Mouse (Mus musculus) cerebellum, postnatal 25 days (tissue): Measurements from ENCODE around the gene Cd5.

Source experiments
- DNase-seq, 2 experiments: peaks; one replicate each; pipeline ENCODE4 v3.0.0; 2021; ENCODE audit warnings: mixed read lengths in 2 of 2

The Cd5 gene

DNA sequence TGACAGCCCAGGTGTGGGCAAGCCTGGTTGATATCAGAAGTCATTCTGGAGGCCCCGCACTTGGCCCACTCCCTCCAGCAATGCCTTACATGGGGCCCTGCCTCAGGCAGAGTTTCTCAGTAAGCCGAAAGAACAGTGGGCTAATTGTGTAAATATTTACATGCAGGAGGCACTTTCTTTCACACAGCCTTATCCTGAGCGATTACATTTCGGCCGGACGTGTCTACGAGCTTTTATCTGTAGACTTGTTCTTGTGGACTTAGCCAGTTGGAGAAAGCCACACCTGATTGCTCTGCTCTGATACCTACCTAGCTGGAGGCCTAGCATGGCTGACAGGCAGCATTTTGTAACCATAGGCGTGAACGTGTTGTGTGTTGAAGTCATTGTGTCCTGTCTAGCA lies 39.0 kb downstream of the Cd5 start:
- DNase-seq, result no peak

DNA sequence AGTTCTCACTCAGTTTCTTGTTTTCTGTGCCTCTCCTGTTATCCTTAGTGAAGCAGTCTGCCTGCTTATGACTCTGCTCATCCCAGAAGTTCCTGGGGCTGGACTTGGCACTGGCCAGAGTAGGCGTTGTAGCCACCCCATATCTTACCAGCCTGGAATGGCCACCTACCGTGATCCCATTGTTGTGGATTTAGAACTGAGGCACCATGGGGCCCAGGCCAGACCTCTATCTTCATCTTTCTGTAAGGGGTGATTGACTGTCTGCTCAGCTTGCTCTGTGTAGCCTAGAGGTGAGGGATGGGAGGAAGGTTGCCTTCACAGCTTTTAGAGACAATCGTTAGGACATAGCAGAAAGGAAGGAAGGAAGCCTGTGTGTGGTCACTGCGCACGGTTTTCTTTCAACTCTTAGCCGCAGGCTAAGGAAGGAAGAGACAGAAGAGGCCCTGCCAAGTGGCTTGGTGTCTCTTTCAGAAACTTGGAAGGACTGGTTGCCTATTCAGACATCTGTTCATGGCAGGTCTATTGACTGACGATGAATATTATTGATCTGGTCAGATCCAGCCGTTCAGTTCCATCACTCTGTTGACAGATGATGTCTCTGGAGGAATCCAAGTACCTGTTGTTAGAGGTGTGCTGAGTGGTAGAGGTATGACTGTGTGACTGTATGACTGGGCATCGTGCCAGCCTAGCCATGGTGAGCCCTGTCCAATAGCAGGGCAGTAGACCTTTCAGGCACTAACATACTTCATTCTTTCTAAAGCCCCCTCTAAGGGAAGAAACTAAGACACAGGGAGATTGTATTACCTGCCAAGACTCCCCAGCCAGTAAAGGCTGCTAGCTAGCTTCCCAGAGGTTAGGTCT lies 40.4 kb downstream of the Cd5 start:
- DNase-seq, result peak in 1 of 2 experiments; percentile 25

DNA sequence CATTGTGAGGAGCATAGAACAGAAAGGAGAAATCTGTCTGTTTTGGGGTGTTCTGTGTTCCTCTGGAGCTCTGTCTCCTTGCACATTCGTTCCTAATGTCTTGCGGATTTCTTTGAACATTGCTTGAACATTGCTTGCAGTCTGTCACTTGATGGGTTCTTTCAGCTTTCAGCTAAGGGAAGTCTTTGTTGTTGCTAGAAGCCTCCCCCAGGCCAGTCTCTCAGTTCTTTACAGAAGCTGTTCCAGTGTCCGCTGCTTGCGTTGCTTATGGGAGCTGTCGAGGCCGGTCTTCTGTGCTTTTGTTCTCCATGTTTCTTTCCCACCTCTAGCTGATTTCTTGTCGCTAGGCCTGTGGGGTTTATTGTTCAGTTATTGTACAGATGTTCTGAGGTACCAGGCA lies 43.0 kb downstream of the Cd5 start:
- DNase-seq, result no peak

DNA sequence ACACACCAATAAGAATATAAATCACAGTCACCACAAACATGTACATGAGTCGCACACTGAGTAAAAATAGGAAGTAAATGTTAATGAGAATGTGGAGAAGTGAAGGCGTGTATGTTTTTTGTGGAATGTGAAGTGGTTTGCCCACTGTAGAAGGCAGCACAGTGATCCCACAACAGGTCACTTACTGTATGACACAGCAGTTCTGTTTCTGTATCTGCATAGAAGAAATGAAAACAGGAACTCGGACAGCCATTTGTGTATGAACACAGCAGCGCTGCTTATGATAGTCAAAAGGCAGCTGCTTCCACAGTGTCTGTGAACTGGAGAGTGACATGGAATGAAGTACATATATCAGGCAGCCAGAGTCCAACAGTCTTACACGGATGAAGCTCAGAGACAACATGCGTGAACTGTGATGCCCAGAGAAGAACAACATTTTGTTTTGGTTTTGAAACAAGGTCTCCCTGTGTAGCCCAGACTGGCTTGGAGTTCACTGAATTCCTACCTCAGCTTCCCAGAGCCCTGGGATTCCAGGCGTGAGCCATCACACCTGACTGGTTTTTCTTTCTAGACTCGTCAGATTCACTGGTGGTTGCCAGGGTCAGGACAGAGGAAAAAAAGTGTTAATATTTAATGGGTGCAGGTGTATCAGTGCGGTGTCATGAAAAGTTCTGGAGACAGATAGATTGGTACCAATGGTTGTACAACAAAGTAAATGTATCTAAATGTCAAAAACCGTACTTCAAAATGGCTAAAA lies 44.7 kb downstream of the Cd5 start:
- DNase-seq, result no peak

DNA sequence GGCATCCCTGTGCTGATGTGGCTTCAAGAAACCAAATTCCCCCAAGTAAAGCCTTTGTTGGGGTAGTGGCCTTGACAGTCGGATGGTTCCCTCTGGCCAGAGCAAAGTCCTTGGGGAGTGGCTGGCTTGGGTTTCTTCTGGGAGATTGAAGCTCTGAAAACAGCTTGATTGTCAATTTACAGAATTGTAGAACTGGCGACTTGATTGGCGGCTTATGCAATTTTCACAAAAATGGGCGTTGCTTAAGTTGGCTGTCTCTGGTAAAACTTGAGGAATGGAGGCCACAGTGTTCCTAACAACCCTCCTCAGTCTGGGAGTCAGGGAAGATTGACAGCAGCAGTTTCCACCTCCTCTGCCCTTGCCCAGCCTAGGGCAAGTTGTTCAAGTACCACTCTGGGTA lies 46.4 kb downstream of the Cd5 start:
- DNase-seq, result no peak

DNA sequence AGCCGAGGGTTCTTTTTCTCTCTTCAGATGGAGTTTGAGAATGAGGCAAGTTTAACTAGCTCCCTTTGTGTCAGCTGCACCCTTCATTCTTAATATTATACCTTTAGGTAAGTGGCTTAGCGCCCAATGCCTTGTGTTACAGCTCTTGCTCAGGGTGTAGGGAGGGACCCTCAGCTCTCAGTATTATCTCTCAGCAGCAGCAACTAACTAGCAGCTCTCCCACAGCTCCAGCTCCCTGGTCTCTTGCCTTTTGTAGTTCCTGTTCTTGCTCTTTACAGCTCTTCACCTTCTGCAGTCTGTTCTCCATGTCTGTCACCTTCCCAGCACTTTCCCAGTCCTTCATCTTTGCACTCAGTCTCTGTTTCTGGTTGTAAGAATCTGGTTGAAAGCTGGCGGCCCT lies 47.1 kb downstream of the Cd5 start:
- peak in 1 of 2 experiments; percentile 11 for DNase-seq

DNA sequence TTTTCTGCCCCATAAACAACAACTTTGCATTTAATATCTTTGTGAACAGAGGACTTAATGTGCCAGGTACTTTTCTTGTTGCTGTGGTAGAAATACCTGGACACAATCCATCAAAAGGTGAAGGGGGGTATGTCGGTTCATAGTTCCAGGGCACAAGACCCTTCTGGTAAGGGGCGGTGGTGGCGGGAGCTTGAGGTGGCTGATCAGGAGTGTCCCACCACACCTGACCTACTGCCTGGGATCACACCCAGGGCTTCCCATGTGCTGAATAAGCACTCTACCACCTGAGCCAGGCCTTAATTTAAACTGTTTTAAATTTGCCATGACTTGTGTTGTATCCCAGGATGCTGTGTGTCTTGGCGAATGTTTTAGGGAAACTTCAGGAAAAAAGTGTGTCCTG lies 47.7 kb downstream of the Cd5 start:
- DNase-seq, result peak in 1 of 2 experiments; percentile 11

DNA sequence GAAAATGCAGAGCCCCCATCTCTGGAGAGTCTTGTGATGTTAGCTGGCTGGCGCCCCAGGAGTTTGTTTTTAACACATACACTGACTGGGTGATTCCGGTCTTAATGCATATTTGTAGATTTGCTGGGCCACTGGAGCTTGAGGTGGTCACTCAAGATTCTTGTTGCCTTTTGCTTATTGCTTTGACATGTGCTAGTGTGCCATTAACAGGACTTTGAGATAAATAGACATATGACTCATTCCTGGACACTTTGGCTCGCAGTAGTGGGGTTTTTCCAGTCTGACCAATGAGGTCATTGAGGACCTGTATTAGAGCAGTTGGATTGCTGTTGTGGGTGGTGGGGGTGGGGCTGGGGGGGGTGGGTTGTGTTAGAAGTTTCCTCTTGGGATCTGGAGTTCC lies 48.5 kb downstream of the Cd5 start:
- peak; percentile 33 to 37 for DNase-seq

DNA sequence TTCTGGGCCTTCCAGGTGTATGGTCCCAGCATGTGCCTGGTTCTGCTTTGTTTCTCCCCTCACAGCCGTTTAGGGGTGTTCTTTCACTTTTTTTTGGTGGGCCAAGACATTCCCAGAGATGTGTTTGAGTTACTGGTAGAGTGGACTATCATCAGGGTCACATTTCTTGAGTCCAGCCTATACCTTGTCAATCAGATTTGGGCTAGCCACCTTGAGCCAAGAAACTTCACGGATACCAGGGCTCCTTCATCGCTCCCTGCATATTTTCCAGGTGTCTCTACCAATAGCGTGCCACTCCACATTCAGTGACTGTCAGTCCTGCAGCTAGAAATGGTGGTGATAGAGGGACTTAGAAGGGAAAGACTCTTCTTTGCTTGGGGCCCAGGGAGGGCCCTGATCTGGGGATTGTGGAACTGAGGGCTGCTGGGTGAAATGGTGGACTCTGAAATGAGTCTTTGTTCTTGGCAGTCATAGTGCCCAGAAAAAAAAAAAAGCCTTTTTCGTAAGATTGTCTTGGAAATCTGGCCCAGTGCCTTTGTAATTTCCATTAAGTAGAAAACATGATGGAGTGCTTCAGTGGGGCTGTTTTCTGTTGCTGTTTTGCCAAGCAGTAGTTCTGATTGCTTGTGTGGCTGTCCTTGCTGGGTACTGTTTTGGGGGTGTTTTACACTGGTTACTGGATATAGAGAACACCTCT lies 49.2 kb downstream of the Cd5 start:
- DNase-seq, result peak; percentile 17 to 31

DNA sequence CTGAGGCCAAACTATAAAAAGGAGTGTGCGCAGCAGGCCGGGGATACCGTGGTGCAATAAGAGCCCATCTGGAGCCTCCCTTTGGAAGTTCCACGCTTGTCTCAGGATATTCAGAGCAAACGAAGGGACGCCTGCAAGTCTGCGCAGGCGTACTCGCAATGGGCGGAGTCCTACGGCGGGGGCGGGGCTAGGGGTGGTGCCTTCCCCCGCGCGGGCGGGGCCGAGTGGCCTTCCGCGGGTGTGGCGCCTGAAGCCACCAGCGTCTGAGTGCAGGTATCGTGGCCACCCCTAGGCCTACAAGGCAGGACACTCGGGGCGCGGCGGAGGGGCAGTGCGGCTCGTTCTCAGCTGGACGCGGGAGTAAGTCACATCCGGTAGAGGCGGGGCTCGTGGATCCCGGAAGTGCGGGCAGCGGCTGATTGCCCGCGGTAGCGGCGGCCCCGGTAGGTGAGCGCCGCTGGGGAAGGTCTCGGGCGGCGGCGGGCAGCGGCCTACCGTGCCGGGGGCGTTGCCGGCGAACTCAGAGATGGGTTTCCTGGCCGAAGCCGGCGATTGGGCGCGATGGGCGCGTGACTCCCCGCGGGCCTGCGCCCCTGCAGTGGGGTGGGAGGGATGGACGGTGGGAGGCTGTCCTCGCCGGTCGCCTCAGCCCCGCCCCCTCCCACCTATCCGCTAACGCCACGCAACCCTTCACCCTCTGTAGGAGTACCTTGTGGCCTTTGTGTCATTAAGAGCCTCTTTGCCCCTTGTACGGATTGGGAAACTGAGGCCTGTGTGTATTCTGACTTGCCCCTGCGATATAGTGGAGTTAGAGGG lies 50.1 kb downstream of the Cd5 start, which contains the start of gene Vps37c:
Vps37c (plus strand) TSS at position 199 of the 816 bp plus-strand sequence.
- DNase-seq, result peak; percentile 98 to 99

DNA sequence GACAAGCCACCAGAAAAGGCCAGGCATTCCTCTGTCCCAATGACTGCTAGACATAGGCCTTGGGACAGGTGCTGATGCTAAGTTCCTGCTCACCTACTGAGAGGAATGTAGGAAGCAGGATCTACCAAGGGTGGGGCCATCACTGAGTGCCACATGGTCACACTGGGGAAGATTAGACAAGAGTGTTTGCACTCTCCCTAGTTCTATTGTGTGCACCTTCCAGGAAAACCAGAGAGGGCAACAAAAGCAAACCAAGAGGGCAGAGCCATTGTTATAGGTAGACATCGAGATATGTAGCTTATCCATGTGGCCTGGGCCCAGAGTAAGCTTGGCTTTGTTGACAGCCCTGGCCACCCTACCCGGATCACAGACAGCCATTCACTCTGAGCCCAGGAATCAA lies 53.1 kb downstream of the Cd5 start:
- no peak for DNase-seq

DNA sequence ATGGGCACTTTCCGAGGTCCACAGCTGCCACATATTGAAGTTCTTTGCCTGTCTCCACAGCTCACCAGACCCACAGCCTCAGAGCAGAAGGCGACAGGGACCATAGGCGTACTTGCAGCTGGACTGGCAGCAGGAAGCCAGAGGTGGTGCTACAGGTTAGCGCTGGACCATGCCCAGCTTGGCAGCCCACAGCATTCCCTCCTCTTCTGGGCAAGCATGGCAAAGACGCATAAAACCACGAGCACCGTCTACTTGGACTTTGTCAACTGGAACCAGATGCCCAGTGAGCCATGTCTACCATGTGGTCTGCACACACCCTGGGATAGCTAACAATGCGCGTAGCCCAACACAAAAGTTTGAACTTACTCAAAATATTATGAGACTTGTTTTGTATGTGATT lies 53.7 kb downstream of the Cd5 start:
- DNase-seq, result no peak

DNA sequence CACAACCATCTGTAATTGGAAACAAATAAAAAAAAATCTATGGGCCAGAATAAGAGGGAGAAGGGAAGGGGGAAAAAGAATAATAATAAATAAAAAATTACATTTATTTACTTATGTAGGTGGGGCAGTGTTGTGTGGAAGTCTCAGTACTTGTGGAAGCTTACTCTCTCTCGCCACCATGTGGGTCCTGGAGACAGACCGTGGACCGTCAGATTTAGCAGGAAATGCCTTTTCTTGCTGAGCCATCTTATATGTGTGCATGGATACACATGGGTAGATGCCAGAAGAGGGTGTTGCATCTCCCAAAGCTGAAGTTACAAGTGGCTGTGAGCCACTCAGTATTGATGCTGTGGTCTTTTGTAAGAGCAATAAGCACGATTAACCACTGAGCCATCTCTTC lies 57.2 kb downstream of the Cd5 start:
- no peak for DNase-seq

DNA sequence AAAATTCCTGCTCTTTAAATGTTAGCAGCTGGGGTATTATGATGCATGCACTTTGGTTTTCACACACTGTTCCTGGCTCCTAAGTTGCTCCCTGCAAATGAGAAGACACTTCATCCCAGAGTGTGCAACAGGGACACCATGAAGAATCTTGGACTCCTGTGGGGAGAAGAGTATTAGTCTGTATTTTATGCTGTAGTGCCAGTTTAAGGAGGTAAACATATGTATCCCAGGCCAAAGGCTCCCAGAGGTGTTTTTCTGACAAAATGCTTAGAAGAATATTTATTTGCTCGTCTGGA lies 60.1 kb downstream of the Cd5 start:
- no peak for DNase-seq

DNA sequence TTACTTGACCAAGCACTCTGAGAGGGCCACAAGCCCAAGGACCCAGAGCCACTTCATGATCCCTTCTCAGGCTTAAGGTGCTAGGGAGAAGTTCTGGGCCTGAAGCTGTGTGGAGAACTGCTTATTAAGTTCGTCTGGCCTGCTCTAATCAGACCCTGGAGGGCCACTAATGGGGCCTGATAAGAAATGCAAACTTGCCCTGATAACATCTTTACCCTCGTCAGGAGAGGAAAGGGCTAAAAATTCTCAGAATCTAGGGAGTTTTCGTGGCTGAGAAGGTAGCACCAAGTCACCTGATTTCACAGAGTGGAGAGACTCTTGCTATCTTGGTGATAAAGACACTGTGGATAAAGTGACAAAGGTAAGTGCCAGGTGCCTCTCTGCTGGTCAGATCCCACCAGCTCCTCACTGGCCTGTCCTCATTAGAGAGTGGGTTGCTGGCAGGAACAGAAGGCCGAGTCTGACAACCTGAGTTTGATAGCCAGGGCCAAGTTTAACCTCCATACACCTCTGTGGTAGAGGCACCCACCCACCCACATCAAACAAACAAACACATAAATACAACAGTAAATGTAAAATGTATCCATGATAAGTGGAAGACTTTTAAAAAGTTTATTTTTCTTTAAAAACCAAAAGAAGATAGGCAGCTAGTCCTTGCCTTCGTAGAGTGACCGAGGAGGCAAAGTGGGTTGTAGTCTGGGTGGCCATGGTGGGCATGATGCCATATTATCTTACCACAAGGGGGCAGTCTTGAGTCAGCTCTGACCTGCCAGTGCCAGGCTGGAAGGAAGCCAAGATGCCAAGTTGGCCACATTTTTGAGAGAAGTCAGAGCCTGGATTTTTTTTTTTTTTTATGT lies 60.7 kb downstream of the Cd5 start, which contains the start of gene Pga5:
Pga5 (minus strand) TSS at position 157 of the 857 bp plus-strand sequence.
- peak; percentile 91 to 97 for DNase-seq

DNA sequence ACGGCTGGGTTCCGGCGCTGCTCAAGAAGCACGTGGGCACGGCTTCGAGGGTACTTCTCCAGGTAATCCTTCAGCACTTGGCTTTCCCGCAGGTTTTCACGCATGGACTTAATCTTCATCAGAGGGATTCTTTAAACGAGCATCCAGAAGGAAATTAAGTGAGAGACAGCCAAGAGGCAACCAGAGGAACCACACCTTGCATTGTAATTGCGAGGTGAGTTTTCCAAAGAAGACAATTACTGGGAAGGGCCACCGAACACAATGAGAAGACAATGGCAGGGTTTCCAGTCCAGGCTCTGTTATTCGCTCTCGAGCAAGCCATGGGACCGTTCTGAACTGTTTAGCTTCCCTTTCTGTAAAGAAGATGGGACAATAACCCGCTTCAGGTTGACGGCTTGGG lies 62.1 kb downstream of the Cd5 start:
- no peak for DNase-seq

DNA sequence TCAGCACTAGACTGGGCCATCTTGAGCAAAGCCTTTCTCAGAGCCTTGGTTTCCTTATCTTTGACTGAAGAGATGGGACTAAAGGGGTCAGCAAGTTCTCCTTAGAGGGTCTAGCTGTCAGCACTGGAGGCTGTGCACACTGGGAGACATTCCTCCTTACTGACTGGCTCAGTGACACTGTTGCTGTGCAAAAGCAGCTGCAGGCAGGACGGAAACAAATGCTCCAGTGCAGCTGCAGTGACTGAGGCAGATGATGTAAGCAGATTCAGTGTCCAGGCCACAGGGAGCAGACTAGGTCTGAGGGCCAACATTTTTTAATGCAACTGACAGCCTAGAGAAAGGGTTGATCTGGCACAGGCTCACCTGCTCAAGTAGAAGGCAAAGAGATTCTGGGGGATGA lies 65.5 kb downstream of the Cd5 start:
- no peak for DNase-seq

DNA sequence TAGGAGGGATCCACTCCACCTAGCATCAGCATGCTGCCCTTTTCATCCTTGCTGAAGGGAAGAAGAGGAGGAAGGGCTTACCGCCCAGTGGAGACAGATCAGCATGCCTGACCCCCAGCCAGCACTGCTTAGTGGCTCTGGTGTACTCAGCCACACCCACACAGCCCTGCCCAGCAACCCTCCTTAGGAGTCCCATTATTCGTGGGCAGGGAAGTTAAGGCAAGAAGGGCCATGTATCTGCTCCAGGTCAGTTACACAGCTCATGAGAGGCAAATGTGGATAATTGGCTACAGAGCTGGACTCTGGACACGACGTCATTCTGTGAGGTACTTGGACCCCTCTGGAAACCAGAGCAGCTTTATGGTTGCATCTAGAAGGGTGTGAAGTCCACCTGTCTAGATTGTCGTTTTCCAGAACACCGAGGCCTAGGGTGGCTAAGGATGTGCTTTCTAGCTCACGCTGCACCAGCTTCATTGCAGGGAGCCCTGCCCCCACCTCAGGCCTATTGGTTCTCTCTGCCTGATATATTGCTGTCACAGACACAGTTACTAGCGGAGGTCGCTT lies 66.9 kb downstream of the Cd5 start:
- no peak for DNase-seq

DNA sequence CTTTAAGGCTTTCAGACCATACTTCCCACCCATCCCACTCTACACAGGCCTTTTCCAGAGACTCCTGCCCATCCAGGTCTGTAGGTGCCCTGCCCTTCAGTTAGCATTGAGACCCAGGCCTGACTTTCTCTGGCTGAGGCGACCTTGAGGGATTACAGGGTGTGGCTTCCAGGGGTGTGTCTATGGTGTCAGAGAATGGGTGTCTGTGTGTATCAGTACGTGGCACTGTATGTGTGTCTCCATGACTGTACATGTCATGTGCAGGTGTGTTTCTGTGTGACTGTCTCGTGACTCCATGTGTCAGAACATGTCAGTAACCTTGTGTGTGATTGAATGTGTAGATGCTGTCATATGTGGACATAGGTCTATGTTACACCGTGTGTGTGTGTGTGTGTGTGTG lies 67.5 kb downstream of the Cd5 start:
- DNase-seq, result no peak
